Mouse (Mus musculus) small intestine, adult 2 months (tissue): ENCODE measurements at regions not wholly inside any gene's neighbourhood (a gene's known extent, or its start where the extent isn't known, plus 50 kb on each side); places are given as distances from the start of the nearest gene placed in this dataset.

ENCODE experiments used
- CTCF ChIP-seq: fragments of 200-500 bp; IDR thresholded peaks from 2 replicates; pipeline ENCODE4 v1.5.1; 2012; ENCODE audit warnings: low read depth, mild to moderate bottlenecking, control low read depth, inconsistent platforms, low read length, moderate library complexity, mixed read lengths; ENCODE audit not compliant: insufficient replicate concordance, insufficient read length; ENCODE audit errors: extremely low read depth
- POLR2A ChIP-seq: fragments of 200-500 bp; IDR thresholded peaks from 2 replicates; pipeline ENCODE4 v1.6.1; 2012; ENCODE audit warnings: low read depth, mild to moderate bottlenecking, control low read depth, inconsistent platforms, low read length, moderate library complexity

DNA sequence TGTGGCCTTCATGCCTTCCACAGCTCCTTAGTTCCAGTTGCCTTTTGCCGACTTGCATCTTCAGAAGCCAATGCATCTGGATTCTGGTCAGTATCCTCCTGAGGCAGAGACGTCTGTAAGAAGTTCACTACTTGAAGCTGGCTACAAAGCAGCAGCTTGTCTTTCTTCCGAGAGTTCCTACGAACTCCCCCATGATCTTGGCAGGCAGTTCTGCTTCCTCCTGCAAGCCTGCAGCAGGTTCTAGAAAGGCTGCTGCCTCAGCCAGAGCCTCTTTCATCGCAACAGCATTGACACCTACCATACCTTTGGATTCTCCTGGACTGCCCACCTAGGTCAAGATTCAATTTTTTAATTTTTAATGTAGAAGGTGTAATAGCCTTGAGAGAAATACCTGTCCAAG, 158.3 kb upstream of the Ercc4 start:
- TF ChIP-seq CTCF = no peak
- TF ChIP-seq POLR2A = no peak
